Mouse (Mus musculus) central nervous system, embryonic 18 days (tissue): ENCODE results near the gene Olfr837. TPM values are rescaled to one million over a fixed set of nuclear protein-coding genes. Genes with fewer than 3 reads are reported as not detected.

Experiments used
- polyA plus RNA-seq: library from polyadenylated mRNA; depleted of rRNA; stranded (reverse); fragments of >200 nt; gene quantifications from 2 replicates; pipeline ENCODE4 v1.2.3, GENCODE M21; 2012; rRNA removed

The Olfr837 gene
- polyA plus RNA-seq: not detected in 2 replicates

GRCm38 (mm10) chr9:19136017-19136416 is at the start of gene Olfr837:
TSS of gene Olfr837 (plus strand) at chr9:19136317.

GRCm38 (mm10) chr9:19120082-19120481 is 16.0 kb upstream of the Olfr837 start, which contains the start of gene Olfr836:
TSS of gene Olfr836 (plus strand) at chr9:19120382.

GRCm38 (mm10) chr9:19177212-19177611 is 41.1 kb downstream of the Olfr837 start, which contains the start of gene Olfr839-ps1:
TSS of gene Olfr839-ps1 (minus strand) at chr9:19177312.

Other genes with a start within 250 kb of the Olfr837 start
- gene Olfr832, start 199.2 kb upstream of the Olfr837 start, polyA plus RNA-seq: not detected in 2 replicates
- not detected in 2 replicates for gene Olfr834, start 148.3 kb upstream of the Olfr837 start, polyA plus RNA-seq
- not detected in 2 replicates for gene Olfr835, start 103.6 kb upstream of the Olfr837 start, polyA plus RNA-seq
- gene Olfr836, start 15.9 kb upstream of the Olfr837 start, polyA plus RNA-seq: not detected in 2 replicates
- gene Olfr839-ps1, start 41.0 kb downstream of the Olfr837 start, polyA plus RNA-seq: not detected in 2 replicates
- gene Olfr843, start 115.7 kb downstream of the Olfr837 start, polyA plus RNA-seq: not detected in 2 replicates
- gene Olfr844, start 180.0 kb downstream of the Olfr837 start, polyA plus RNA-seq: not detected in 2 replicates
- gene Olfr845, start 200.1 kb downstream of the Olfr837 start, polyA plus RNA-seq: not detected in 2 replicates
- gene Olfr846, start 227.7 kb downstream of the Olfr837 start, polyA plus RNA-seq: not detected in 2 replicates
- gene Olfr847, start 242.4 kb downstream of the Olfr837 start, polyA plus RNA-seq: not detected in 2 replicates